Mouse (Mus musculus) telencephalon, adult 2 months (tissue): ENCODE results near the gene Irak3.
"Not testable (repeated sequence)": the region's sequence is repeated elsewhere in the genome, so short reads cannot be mapped to it uniquely, and the experiment has no call there.

Source experiments
- DNase-seq: peaks from one replicate; pipeline ENCODE4 v3.0.0-alpha.2; 2011; ENCODE audit warnings: low read depth, low spot score

The Irak3 gene

DNA sequence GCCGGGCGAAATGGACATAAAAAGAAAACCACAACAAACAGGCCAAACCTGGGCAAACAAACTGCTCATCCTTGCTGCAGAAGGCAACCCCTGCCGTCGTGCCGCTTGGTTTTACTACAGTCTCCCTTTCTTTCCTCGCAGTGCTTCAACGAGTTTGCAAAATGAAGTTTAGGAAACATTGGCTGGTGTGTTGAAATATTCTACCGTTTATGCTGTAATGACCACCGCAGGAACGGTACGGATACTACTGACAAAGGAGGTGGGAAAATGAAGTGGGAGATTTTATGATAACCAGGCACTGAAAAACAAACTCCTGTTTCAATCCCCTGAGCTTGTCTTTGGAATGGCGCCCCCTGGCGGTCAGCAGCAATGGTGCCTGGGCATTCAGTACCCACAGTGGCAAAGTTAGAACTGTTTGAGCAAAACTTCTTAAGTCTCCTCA, at the start of gene Irak3:
TSS of gene Irak3 (minus strand) at position 170 of the 442 bp plus-strand sequence.
- peak; percentile 49 for DNase-seq

DNA sequence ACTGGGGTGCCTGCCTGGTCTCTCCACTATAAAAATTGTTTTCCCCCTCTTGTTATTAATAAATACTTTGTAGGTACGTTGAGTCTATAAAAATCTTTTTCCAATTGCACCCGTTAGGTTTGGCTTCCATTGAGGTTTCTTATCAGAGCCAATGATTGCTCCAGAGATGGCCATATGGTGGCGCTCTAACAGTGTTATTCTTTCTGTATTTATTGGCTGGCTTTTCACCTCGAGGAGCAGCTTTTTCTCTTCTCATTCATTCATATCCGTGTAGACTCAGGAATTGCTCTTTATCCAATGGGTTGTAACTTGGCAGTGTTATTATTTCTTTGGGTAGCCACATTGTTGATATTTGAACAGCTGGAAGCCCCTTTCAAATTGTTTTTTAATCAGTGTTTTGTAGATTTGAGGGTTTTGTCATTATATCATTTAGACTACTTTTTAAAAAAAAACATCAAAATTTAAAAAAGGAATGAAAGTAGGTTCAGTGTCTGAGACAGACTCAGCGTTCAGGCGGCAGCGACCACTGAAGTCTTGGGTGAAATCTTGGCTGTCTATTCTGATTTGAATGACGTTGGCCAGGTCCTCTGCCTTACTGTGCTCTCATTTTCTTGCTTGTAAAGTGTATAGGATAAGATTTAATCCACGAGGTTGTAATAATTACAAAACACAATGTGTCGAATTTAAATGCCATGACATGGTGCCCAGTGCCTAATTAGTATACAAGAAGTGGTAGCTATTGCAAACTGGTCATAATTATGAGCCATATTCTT, 49.2 kb upstream of the Irak3 start:
- no peak for DNase-seq

DNA sequence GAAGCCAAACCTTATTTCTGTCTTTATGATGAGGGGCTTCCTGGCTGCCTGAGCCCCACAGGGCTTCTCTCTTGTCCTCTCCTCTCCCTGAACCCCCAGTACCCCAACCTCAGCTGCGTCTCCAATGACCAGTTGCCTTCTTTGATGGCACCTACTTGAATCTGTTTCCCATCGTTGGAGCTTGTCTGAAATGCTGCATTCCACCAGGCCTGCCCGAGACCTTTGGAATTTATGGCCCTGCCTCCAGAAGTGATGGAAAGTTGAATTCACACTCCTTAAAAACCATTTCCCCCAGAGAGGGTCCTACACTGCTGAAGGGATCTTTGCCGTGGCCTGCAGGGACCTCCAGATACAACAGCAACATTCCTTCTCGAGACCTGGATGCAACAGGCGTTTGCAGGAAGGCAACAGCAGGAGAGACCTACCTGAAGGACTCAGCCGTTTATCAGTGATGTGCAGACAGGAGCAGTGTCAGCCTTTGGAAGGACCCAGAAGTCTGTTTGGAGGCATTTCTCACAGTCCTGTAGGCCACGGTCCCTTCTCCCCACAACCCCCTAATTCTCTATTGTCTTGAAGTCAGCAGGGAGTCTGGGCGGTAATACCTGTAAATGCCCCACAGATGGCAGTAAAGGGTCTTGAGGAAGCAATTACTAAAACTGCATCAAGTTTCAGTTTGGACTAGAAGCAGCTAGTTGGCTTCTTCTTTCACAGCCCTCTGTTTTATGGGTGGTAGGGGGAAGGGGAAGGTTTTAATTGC, 45.2 kb upstream of the Irak3 start:
- DNase-seq = peak; percentile 53

DNA sequence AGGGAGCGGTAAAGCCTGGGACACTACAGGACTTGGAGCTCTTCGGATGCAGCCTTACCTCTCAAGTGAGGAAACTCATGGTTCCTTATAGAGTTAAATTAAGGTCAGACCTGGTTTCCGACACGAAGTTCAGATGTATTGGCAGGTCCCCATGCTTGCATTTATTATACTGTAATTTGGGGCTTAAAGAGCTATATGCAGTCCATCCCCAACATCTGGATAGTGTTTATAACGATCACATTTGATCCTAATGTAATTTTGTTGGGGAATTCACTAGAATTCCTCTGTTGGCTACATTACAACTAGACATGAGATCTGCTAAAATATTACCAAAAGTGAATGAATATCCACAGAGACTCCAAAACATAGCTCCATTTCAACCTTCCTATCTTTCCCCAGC, 43.8 kb upstream of the Irak3 start:
- DNase-seq = no peak

DNA sequence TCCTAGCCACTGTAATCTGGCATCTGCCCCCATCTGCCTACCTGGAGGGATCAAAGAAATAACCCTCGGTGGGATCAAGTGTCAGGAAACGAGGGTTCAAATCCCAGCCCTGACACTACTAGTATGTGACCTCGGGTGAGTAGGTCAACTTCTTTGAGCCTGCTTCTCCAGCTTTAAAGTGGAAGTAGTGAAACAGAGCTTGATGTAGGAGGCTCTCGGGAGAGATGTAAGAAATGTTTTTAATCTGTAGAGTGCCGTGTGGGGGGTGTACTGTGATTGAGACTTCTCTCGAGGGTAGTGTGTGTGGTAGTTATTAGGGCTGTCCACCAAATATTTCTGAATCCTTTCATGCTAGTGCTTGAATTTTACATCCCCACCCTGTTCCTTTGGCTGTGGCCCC, 40.5 kb upstream of the Irak3 start:
- no peak for DNase-seq

DNA sequence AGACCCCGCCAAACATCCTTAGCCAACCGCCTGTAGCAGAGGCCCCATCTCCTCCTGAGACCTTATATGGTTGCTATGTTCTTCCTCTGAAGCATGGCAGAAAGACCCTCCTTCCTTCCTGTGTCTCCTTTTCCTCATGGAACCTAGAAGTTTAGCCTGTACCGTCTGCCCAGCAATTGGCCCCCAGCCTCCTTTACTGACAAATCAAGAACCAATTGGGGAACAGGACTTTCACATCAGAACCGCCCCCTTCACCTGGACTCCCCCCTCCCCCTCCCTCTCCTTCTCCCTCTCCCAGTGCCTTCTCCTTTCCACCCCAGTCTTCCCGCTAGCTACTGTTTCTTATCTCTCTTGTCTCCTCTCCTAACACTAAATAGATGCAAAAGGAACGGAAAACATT, 37.5 kb upstream of the Irak3 start:
- DNase-seq = no peak

DNA sequence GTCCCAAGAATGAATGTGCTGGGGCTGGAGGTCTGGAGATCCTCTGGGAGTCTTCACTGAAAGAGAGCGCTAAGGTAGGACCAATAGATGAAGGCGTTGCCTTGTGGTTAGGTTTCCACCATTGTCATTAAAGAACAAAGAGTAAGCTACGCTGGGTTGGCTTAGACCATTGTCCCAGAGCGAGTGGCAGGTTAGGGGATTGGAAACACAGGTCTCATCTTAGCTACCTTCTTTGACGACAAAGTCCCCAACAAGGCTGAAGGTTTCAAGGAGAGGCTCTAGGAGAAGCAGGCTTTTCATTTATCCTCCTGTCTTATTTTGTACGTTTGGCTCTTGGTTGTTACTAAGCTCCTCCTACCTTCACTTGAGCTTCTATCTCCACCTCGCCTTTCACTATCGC, 36.3 kb upstream of the Irak3 start:
- no peak for DNase-seq

DNA sequence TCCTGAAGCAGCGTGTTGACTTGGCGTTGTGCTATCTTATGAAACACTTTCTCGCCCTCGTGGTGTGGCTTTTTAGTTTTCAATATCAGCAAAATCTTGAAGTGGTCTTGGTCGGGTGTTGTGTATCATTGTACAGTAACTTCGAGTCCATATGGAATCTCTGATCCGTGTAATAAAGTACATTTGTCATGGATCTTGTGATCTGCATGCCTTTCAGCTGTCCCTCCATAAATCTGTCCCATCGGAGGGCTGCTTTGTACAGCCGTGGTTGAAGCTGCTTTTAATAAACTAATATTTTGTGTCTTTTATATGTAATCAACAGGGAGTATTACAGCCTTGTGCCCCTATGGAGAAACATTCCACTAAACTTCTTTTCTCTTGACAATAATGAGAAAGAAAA, 34.9 kb upstream of the Irak3 start:
- no peak for DNase-seq

DNA sequence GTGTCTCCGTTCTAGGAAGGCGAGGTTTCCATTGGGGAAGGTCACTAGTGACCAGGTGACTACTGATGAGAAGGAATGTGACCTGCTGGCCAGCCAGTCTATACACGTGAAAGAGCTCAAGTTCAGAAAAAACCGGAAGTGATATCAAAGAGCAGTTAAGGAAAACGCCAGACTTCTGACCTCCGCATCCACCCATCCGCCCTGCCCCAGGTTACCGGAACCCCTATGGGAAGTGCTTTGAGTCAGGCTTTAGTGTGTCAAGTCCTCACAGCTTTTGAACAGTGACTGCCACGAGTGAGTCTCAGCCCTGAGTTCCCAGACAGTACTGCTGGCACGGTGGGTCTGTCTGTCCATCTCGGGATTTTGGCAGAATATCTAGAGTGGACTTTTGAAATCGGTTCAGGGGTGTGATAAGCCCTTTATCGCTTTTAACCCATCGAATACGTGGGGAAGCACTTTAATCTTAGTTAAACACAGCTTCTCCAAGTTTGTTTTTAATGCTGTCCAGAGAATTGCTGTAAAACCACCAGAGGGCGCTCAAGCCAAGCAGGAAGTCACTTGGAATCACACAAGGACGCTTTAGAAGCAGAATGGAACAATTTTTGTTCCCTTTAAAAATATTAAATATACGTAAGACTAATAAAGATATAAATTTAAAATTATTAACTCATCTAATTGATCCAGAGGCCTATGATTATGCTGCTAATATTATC, 31.9 kb upstream of the Irak3 start:
- DNase-seq = peak; percentile 46

DNA sequence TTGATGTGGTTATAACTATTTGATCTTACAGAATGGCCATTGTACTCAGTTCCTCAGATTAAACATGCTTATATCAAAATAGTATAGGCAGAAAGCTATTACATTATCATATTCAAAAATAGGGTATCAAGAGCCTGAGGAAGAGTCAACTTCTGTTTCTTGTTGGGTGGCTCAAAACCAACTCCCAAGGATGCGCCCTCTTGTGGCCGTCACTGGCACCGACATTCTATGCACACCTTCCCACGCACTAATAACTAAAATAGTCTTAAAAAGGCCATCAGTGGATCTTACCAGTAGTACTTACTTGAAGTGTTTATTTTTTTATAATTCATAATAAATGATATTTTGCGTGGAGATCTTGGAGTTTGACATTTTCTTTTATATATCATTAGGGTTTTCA, 29.8 kb upstream of the Irak3 start:
- no peak for DNase-seq

DNA sequence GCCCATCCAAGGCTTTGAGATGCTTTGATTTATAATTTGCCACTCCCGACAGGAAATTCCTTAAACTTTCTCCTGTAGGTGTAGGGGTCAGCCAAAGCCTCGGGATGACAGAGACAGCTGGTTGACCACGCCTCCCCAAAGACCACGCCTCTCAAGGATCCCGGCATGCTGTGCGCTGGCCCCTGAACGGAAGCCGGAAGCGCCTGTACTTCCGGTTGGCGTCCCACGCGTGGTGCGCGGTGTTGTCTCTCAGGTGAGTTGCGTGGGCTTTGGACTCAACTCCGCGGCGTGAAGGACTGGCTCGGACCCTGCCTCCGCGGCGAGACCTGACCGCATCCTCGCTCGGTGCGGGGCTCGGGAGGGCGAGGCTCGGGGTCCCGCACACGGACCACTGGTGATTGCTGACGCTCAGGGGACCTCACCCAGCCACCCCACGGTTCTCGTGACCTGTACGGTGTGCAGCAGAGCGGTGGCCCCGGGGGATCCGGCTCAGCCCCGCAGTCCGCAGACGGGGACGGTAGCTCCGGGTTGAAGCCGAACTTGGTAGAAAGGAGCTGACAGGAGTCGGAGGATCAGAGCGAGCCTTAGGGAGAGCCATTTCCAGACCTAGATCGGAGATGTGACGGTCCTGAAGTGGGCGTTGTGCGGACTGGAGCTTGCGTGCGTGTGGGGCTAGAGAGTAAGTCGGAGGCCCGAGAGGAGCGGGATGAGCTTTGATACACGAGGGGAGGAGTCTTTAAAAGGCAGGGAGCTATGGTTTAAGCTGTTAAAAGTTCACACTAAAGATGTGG, 25.1 kb upstream of the Irak3 start, which contains the start of gene Llph:
TSS of gene Llph (plus strand) at position 200 of the 791 bp plus-strand sequence.
- DNase-seq = peak; percentile 72

DNA sequence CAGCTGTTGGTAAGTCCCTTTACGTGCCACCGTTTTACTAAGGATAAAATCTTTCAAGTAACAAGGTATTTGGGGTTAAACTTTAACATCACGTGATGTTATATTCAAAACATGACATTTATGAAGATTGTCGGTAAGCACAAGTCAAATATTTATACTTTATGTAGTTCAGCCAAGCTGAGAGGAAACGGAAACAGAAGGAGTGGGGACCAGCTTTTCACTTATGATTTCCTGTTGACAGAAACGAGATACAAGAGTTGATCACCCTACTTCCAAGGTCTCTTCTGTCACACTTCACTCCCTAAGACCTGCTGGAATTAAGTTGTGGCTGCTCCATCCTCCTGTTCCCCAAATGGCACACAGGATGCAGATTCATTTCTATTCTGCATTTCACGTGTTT, 18.8 kb upstream of the Irak3 start:
- no peak for DNase-seq

DNA sequence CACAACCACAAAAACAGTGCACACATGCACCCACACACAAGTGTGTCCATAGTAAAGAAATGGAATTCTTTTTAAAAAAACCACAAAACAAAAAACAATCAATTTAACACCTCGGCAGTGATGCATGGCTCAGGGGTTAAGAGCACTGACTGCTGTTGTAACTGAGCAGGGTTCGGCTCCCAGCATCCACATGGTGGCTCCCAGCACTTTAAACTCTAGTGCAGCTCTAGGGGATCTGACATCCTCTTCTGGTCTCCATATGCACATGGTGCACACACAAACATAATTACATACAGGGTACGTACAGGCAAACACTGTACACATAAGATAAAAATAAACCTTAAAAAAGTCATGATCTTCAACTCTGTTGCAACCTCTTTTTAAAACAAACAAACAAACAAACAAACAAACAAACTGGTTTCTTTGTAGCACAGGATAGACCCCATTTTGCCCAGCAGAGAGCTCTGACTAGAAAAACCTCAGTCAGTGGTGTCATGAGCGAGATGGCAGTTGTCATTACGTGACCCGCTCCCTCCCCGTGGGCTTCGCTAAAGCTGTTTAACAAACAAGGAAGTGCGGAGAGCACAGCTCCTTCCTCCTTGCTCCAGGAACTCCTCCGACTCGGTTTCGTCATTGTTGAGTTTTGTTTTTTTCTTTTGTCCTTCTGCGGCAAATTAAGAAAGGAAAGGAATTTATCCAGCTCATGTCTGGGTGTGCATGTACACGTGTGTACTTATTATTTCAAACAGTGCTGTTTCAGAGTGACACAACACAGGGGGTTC, 17.8 kb upstream of the Irak3 start:
- no peak for DNase-seq

DNA sequence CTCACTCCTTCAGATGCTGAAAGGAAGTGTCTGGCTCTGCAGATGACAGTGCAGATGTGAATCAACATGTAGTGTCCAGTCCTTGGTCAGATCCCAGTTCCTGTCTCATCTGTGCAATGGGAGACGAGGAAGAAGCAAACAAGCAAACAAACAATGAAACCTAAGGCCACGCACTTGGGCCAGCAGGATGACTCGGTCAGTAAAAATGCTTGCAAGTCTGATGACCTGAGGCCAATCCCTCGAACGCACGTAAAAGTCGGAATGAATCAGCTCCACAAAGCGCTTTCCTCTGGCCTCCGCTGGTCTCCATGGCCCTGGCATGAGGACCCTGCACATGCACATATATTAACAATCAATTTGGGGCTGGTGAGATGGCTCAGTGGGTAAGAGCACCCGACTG, 17.1 kb upstream of the Irak3 start:
- no peak for DNase-seq

DNA sequence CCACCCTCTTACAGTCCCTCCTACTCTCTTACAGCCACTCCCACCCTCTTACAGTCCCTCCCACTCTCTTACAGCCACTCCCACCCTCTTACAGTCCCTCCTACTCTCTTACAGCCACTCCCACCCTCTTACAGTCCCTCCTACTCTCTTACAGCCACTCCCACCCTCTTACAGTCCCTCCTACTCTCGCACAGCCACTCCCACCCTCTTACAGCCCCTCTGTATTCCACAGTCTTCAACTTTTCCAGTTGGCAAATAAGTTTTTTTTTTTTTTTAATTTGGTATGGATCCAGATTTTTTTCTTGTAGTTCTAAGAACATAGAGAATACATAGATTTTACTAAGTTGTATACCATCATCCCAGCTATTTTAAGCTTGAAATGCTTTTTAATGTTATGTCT, 15.2 kb upstream of the Irak3 start:
- DNase-seq = not testable (repeated sequence)

DNA sequence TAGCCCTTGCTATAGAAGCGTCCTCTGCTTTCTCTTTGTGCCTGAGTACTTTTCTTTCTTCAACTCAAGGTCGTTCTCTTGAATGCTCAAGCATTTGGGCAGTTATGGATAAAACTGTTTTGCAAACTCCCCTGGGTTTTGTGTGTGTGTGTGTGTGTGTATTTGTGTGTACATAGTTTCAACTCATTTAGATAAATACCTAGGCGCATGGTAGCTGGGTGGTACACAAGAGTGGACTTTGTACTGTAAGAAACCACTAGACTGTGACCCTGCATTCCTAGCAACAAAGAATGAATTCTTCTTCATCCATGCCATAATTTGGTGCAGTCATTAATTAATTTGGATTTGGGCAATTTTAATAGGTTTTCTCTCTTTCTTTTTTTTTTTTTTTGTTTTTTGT, 8.2 kb upstream of the Irak3 start:
- DNase-seq = no peak

DNA sequence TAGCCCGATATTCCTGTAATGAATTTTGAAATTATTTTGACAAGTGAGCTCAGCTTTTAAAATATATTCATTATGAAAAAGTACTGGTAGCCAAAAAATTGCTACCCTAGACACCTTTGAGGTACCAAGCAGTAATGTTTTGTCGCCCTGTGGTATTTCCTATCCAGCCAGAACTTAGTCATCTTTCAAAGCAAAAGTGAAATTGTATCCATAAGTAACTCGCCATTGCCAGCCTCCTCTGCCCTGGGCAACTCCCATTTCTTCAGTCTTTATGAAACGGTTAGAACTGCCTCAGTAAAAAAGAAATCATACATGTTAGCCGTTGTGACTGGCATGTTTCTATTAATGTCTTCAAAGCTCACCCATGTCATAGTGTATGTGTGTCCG, 7.6 kb upstream of the Irak3 start:
- DNase-seq = no peak

DNA sequence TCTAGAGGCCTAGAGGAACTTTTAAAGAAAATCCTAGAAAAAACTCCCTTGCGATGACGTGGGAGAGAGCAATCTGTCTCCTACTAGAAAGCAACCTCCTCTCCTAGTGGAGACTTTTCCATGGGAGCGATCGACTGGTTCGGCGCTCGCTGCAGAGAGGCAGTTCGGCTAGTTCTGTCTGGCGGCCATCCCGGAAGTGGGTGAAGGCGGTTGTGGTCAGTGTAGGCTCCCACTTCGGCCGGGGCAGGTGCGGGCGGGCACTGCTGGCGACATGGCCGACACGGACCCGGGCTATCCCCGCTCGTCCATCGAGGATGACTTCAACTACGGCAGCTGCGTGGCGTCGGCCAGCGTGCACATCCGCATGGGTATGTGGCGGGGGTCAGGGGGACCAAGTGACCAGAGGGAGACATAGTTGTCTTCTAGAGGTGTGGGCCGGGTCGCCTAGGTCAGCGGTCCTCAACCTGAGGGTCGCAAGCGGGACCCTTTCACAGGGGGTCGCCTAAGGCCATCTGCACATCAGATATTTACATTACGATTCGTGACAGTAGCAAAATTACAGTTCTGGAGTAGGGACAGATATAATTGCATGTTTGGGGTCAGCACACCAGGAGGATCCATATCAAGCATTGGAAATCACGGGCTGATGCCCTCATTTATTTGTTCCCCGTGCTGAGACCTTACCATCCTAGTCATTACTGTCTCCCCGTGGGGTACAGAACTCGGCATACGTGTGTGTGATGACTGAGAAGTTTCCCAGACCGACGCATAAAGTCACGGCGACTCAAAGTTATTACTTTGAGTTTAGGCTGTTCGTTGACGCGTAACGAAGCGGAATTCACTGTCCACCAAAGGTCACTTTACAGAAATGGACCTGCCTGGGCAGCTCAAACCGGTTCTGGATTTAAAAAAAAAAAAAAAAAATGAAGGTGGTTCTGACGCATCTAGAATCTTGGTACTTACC, 6.9 kb upstream of the Irak3 start:
- DNase-seq = peak; percentile 85

DNA sequence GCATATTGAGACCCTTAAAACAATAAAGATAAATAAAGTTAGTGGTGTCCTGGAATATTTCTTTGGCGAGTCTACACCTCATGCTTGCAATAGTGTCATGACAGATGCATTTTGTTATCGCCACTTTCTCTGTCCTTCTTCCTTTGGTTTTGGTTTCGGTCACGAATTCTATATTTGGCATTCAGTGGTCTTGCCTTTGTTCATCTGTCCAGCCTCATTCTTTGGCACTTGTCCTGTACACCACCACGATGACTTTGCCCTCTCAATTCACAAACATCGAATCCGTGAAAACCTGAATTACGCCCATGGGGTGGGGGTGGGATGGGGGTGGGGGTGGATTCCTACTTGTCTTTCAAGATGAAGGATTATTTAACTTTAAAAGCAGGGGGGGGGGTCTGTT, 6.1 kb upstream of the Irak3 start:
- DNase-seq = no peak
